Mouse (Mus musculus): ENCODE data around the gene D430041D05Rik. TPM values are rescaled to one million over a fixed set of nuclear protein-coding genes. Genes with fewer than 3 reads are reported as not detected.

D430041D05Rik gene
- polyA plus RNA-seq, 1 experiment from 2014 or later, result not detected

- no peaks in the 10 kb centered on the region for H3K27me3 ChIP-seq
- peak; percentile 69 for ATAC-seq
- DNase-seq (ENCODE audit: low read depth, low spot score), result no peak
- ChIA-PET CTCF (interaction anchor here (1.0 to 1.4 kb wide), 3 partner anchors 8 to 48 kb away, joined by 3 to 4 read pairs (median 3); no protein-coding TSS in a partner anchor), POLR2A (no interaction called here)
- in situ Hi-C loops (cut with MboI; ENCODE audit: low pct_unique_long_range_greater_than_20kb), result loop anchor here (10.0 kb wide), 1 partner anchor 401 kb away; no protein-coding TSS in a partner anchor
- no peak for TF ChIP-seq CTCF (IDR thresholded peaks at IDR 0.05)
Measured at GRCm38 (mm10) chr2:104436226-104436625, 25.4 kb upstream of the D430041D05Rik start.

GRCm38 (mm10) chr2:104431067-104431466 is 20.3 kb upstream of the D430041D05Rik start:
- CTCF ChIA-PET, result no interaction called here
- POLR2A ChIA-PET, result no interaction called here
- no peak for ATAC-seq
- H3K27me3 ChIP-seq, result no peaks in the 10 kb centered on the region
- DNase-seq (ENCODE audit: low read depth, low spot score), result no peak
- TF ChIP-seq CTCF (IDR thresholded peaks at IDR 0.05), result no peak
- in situ Hi-C loops (cut with MboI; ENCODE audit: low pct_unique_long_range_greater_than_20kb), result loop anchor here (10.0 kb wide), 1 partner anchor 396 kb away; no protein-coding TSS in a partner anchor

- DNase-seq (ENCODE audit: low read depth, low spot score) (no peak), ATAC-seq (no peak)
- H3K27me3 ChIP-seq, result no peaks in the 10 kb centered on the region
- TF ChIP-seq CTCF (IDR thresholded peaks at IDR 0.05), result no peak
- in situ Hi-C loops (cut with MboI; ENCODE audit: low pct_unique_long_range_greater_than_20kb), result loop anchor here (10.0 kb wide), 1 partner anchor 396 kb away; no protein-coding TSS in a partner anchor
- ChIA-PET POLR2A (no interaction called here), CTCF (no interaction called here)
Measured at GRCm38 (mm10) chr2:104430566-104430965, 19.8 kb upstream of the D430041D05Rik start.

GRCm38 (mm10) chr2:104426112-104426511 is 15.3 kb upstream of the D430041D05Rik start:
- TF ChIP-seq CTCF (IDR thresholded peaks at IDR 0.05), result no peak
- CTCF ChIA-PET, result interaction anchor here (1.3 kb wide), 1 partner anchor 292 kb away, joined by 6 read pairs; no protein-coding TSS in a partner anchor

GRCm38 (mm10) chr2:104422230-104422629 is 11.4 kb upstream of the D430041D05Rik start:
- CTCF ChIA-PET, result interaction anchor here (1.0 kb wide), 1 partner anchor 44 kb away, joined by 3 read pairs; no protein-coding TSS in a partner anchor
- peak; percentile 56 for TF ChIP-seq CTCF (IDR thresholded peaks at IDR 0.05)
- no peak for DNase-seq (ENCODE audit: low read depth, low spot score)
- ATAC-seq, result peak; percentile 51
- in situ Hi-C loops (cut with MboI; ENCODE audit: low pct_unique_long_range_greater_than_20kb), result no loop called here
- POLR2A ChIA-PET, result no interaction called here
- no peaks in the 10 kb centered on the region for H3K27me3 ChIP-seq

More at GRCm38 (mm10) chr2:104426112-104426511, 15.3 kb upstream of the D430041D05Rik start:
- ATAC-seq, result no peak
- DNase-seq (ENCODE audit: low read depth, low spot score), result no peak
- in situ Hi-C loops (cut with MboI; ENCODE audit: low pct_unique_long_range_greater_than_20kb), result no loop called here
- H3K27me3 ChIP-seq, result no peaks in the 10 kb centered on the region
- POLR2A ChIA-PET, result no interaction called here

GRCm38 (mm10) chr2:104420805-104421204 is 10.0 kb upstream of the D430041D05Rik start:
- no peaks in the 10 kb centered on the region for H3K27me3 ChIP-seq
- ChIA-PET CTCF (no interaction called here), POLR2A (no interaction called here)
- no peak for TF ChIP-seq CTCF (IDR thresholded peaks at IDR 0.05)
- in situ Hi-C loops (cut with MboI; ENCODE audit: low pct_unique_long_range_greater_than_20kb), result no loop called here
- ATAC-seq (no peak), DNase-seq (ENCODE audit: low read depth, low spot score) (no peak)

- ChIA-PET POLR2A (no interaction called here), CTCF (no interaction called here)
- ATAC-seq (no peak), DNase-seq (ENCODE audit: low read depth, low spot score) (no peak)
- no peaks in the 10 kb centered on the region for H3K27me3 ChIP-seq
- in situ Hi-C loops (cut with MboI; ENCODE audit: low pct_unique_long_range_greater_than_20kb), result loop anchor here (10.0 kb wide), 1 partner anchor 285 kb away; no protein-coding TSS in a partner anchor
- TF ChIP-seq CTCF (IDR thresholded peaks at IDR 0.05), result no peak
Measured at GRCm38 (mm10) chr2:104419999-104420398, 9.2 kb upstream of the D430041D05Rik start.

- in situ Hi-C loops (cut with MboI; ENCODE audit: low pct_unique_long_range_greater_than_20kb), result loop anchor here (10.0 kb wide), 1 partner anchor 285 kb away; no protein-coding TSS in a partner anchor
- DNase-seq (ENCODE audit: low read depth, low spot score) (no peak), ATAC-seq (no peak)
- H3K27me3 ChIP-seq, result no peaks in the 10 kb centered on the region
- TF ChIP-seq CTCF (IDR thresholded peaks at IDR 0.05), result no peak
- POLR2A ChIA-PET, result no interaction called here
- CTCF ChIA-PET, result no interaction called here
Measured at GRCm38 (mm10) chr2:104419411-104419810, 8.6 kb upstream of the D430041D05Rik start.

- peaks cover 18% of the 10 kb centered on the region for H3K27me3 ChIP-seq
- ChIA-PET POLR2A (no interaction called here), CTCF (no interaction called here)
- in situ Hi-C loops (cut with MboI; ENCODE audit: low pct_unique_long_range_greater_than_20kb), result loop anchor here (10.0 kb wide), 1 partner anchor 278 kb away; no protein-coding TSS in a partner anchor
- ATAC-seq (no peak), DNase-seq (ENCODE audit: low read depth, low spot score) (no peak)
- no peak for TF ChIP-seq CTCF (IDR thresholded peaks at IDR 0.05)
Measured at GRCm38 (mm10) chr2:104413011-104413410, 2.2 kb upstream of the D430041D05Rik start.

GRCm38 (mm10) chr2:104412496-104412895 is 1.7 kb upstream of the D430041D05Rik start:
- no peak for ATAC-seq
- peaks cover 22% of the 10 kb centered on the region for H3K27me3 ChIP-seq
- DNase-seq (ENCODE audit: low read depth, low spot score), result no peak
- no peak for TF ChIP-seq CTCF (IDR thresholded peaks at IDR 0.05)
- ChIA-PET CTCF (no interaction called here), POLR2A (no interaction called here)
- in situ Hi-C loops (cut with MboI; ENCODE audit: low pct_unique_long_range_greater_than_20kb), result loop anchor here (10.0 kb wide), 1 partner anchor 278 kb away; no protein-coding TSS in a partner anchor

- in situ Hi-C loops (cut with MboI; ENCODE audit: low pct_unique_long_range_greater_than_20kb), result loop anchor here (10.0 kb wide), 1 partner anchor 277 kb away; no protein-coding TSS in a partner anchor
- TF ChIP-seq CTCF (IDR thresholded peaks at IDR 0.05), result no peak
- H3K27me3 ChIP-seq, result peaks cover 22% of the 10 kb centered on the region
- ChIA-PET POLR2A (no interaction called here), CTCF (no interaction called here)
- ATAC-seq (no peak), DNase-seq (ENCODE audit: low read depth, low spot score) (no peak)
Measured at GRCm38 (mm10) chr2:104411806-104412205, 993 bp upstream of the D430041D05Rik start.
